13 mouse cellular contexts compared by ENCODE assay signal in the genomic region with DNA sequence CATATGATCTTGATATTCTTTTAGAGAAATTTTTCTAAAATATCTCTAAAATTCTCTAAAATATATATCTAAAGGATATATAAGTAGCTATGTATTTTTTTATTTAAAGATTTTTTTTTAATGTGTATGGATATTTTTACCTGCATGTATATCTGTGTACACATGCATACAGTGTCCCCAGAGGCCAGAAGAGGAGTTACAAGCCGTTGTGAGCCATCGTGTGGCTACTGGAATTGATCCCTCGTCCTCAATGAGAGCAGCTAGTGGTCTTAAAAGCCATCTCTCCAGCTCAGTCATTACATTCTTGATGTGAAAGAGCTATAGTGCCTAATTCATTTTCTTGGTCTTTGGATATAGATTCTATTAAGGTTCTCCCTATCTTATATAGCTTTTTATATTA. TPM values are rescaled to one million over a fixed set of nuclear protein-coding genes. Genes with fewer than 3 reads are reported as not detected.
DNase-seq lines count a peak whose midpoint lies in the region; ATAC-seq and TF ChIP-seq lines count a peak whose summit lies in the region.
"Had no signal": no experiment of that assay in that cellular context is flagged by ENCODE, and none has a peak within 500 bp of the region (broad histone marks: within the 10 kb centered on the region; RNA-seq: fewer than 3 reads in every experiment).

No protein-coding gene starts in this region.

- WGBS in kidney, postnatal 0 days = 32% methylated on average over 3 of the region's 3 CpGs

- H3K9ac ChIP-seq in kidney, postnatal 0 days (ENCODE audit: low read depth, low read length) = no peak overlapping the region

- no peak overlapping the region for H3K4me2 ChIP-seq in kidney, postnatal 0 days (ENCODE audit: low read length)

- H3K4me1 ChIP-seq in kidney, postnatal 0 days (replicated peaks; ENCODE audit: insufficient read depth, low read length) = no peaks in the 10 kb centered on the region
- peaks cover 3% of the 10 kb centered on the region; the same call in 1 of the 2 replicates for H3K4me1 ChIP-seq in E14TG2a.4 (replicated peaks; ENCODE audit: low read depth, low read length)
- no peaks in the 10 kb centered on the region for H3K4me1 ChIP-seq in cortical plate, adult 2 months (ENCODE audit: control insufficient read depth, insufficient read depth, low read length)

- peak; percentile 50; the same call in 1 of the 2 replicates for TF ChIP-seq CTCF in kidney, postnatal 0 days (IDR thresholded peaks at IDR 0.05; ENCODE audit: low read depth)
- peak; percentile 35 for TF ChIP-seq CTCF in E14TG2a.4 (conservative IDR thresholded peaks at IDR 0.05; ENCODE audit: low read length)
- peak; percentile 47 for TF ChIP-seq CTCF in cortical plate, adult 2 months (IDR thresholded peaks at IDR 0.05; ENCODE audit: extremely low read depth, insufficient read depth, low read length)

- DNase-seq in CD4-positive, CD25-positive, alpha-beta regulatory T cell, adult 2 months (ENCODE audit: low read depth, low spot score) = peak; percentile 37
- DNase-seq in kidney, postnatal 0 days (ENCODE audit: low spot score) = peak; percentile 47
- no peak for DNase-seq in kidney, postnatal 10 days
- DNase-seq in left cerebral cortex, postnatal 4 days = no peak
- DNase-seq in ovary, postnatal 14 days (ENCODE audit: low spot score) = no peak
- DNase-seq: gastrocnemius, postnatal 10 days; kidney, adult 11 months; thymus, postnatal 14 days had no signal

- no peak overlapping the region for H3K4me3 ChIP-seq in kidney, postnatal 0 days (replicated peaks; ENCODE audit: low read depth, low read length)
- no peak overlapping the region for H3K4me3 ChIP-seq in E14TG2a.4 (replicated peaks; ENCODE audit: low read length)
- no peak overlapping the region for H3K4me3 ChIP-seq in cortical plate, adult 2 months (ENCODE audit: insufficient read depth, low read length)

- H3K27me3 ChIP-seq in kidney, postnatal 0 days (ENCODE audit: insufficient read depth, low read length) = no peaks in the 10 kb centered on the region
- H3K27me3 ChIP-seq in E14TG2a.4 (ENCODE audit: insufficient read depth, low read length) = no peaks in the 10 kb centered on the region

- no peak overlapping the region for H3K27ac ChIP-seq in kidney, postnatal 0 days
- no peak overlapping the region for H3K27ac ChIP-seq in cortical plate, adult 2 months (ENCODE audit: insufficient read depth, low read length)

- intact Hi-C loops in left cerebral cortex, postnatal 4 days (cut with DNase I) = loop anchor here (5.0 kb wide), 1 partner anchor 676 kb away; a partner anchor contains a TSS

- no peak for TF ChIP-seq POLR2A in cortical plate, adult 2 months (IDR thresholded peaks at IDR 0.05; ENCODE audit: extremely low read depth, insufficient read depth, low read length)

- H3K9me3 ChIP-seq in kidney, postnatal 0 days (replicated peaks; ENCODE audit: low read length) = no peaks in the 10 kb centered on the region
- H3K9me3 ChIP-seq in E14TG2a.4 (ENCODE audit: low read length) = no peaks in the 10 kb centered on the region

- ATAC-seq in CD4-positive, CD25-positive, alpha-beta regulatory T cell, adult 4 months = no peak
- ATAC-seq in kidney, postnatal 0 days (replicated peaks; ENCODE audit: low FRiP score, low read depth) = no peak

- peaks cover 45% of the 10 kb centered on the region for H3K36me3 ChIP-seq in kidney, postnatal 0 days (ENCODE audit: insufficient read depth, low read length)
- peaks cover 79% of the 10 kb centered on the region for H3K36me3 ChIP-seq in E14TG2a.4 (ENCODE audit: insufficient read depth, low read length)

RNA-seq across cellular contexts. Expression of a gene that starts 20.2 kb away (rescaled TPM):
- polyA plus RNA-seq in CD4-positive, CD25-positive, alpha-beta regulatory T cell, adult 4 months (2017; shearing (Covaris generic)) = not detected
- polyA plus RNA-seq in kidney, postnatal 0 days (2015; fragmentation: Nextera tagmentation; extraction: Ambion mirVana) = 0.34 TPM in 2 replicates
- 10.2 and 12.0 TPM in 2 replicates for polyA plus RNA-seq in cortical plate, adult 2 months (2012; rRNA removed)
- total RNA-seq in left cerebral cortex, postnatal 4 days (2021) = 1 to 10 TPM; 2.6 to 4.7 TPM
- total RNA-seq: monocyte, adult 5-6 weeks had no signal
- polyA plus RNA-seq: liver, embryonic 16.5 days had no signal

RNA-seq across cellular contexts. Expression of a gene that starts 24.9 kb away (rescaled TPM):
- 1 to 10 TPM; 5.0 to 6.7 TPM for polyA plus RNA-seq in CD4-positive, CD25-positive, alpha-beta regulatory T cell, adult 4 months (2017; shearing (Covaris generic))
- polyA plus RNA-seq in kidney, postnatal 0 days (2015; fragmentation: Nextera tagmentation; extraction: Ambion mirVana) = 6.3 and 7.6 TPM in 2 replicates
- polyA plus RNA-seq in cortical plate, adult 2 months (2012; rRNA removed) = 29.4 and 29.6 TPM in 2 replicates
- 10 to 100 TPM; 93.1 to 96.1 TPM for total RNA-seq in left cerebral cortex, postnatal 4 days (2021)

RNA-seq across cellular contexts. Expression of a gene that starts 29.8 kb away (rescaled TPM):
- polyA plus RNA-seq in CD4-positive, CD25-positive, alpha-beta regulatory T cell, adult 4 months (2017; shearing (Covaris generic)) = not detected
- 1.6 and 1.9 TPM in 2 replicates for polyA plus RNA-seq in kidney, postnatal 0 days (2015; fragmentation: Nextera tagmentation; extraction: Ambion mirVana)
- polyA plus RNA-seq in cortical plate, adult 2 months (2012; rRNA removed) = 0.25 and 0.27 TPM in 2 replicates
- total RNA-seq in left cerebral cortex, postnatal 4 days (2021) = under 1 TPM; 0.28 to 0.62 TPM
- total RNA-seq: monocyte, adult 5-6 weeks had no signal

Comparison
In these comparisons a context has a peak if more than half of its experiments do, and no peak if none do; other contexts are left out.
1. DNase-seq: peak in CD4-positive, CD25-positive, alpha-beta regulatory T cell, adult 2 months (single experiment) and kidney, postnatal 0 days (single experiment); none in kidney, postnatal 10 days (single experiment), left cerebral cortex, postnatal 4 days (single experiment) and ovary, postnatal 14 days (single experiment).
2. Peak in every context shown above with its lines, with median percentiles within 50 percentile points of each other: CTCF ChIP-seq.